Mouse (Mus musculus): ENCODE measurements around the gene Fam160a1.

Fam160a1 gene

DNA sequence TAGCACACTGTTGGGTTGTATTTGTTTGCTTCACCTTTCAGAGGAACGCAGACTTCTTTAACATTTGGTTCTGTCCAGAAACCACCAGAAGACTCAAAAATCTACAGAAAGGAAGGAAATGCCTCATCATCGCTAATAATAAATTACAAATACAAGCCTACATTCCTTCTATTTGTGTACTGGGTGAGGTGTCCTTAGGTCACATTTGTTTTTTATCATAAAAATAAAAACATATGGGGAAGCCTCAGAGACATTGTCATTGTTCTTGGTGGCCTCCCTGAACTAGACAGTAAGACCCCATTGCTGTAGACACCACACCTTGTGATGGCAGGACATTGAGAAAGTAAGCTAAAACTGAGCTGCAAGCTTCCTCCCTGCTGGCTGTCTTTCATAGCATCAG, at the start of gene Fam160a1:
TSS of gene Fam160a1 (minus strand) at position 101 of the 400 bp plus-strand sequence.
- DNase-seq: no peak

DNA sequence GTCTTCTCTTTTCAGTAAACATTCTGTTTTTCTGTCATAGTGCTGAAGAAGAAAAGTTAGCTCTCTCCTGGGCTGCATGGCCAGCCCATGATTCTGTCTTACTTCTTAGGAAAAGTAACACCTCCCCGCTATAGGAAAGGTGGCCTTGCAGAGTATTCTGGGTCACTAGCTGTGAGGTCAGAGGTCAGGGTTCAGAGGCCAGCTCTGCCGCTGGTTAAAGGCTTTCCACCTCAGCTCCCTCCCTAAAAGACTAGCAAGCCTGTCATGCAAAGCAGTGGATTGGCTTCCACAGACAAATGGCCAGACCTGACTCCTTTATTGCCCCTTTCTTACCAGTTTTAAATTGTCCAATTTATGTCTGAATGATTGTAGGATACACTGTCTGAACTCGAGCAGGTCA, 46.9 kb upstream of the Fam160a1 start:
- DNase-seq: no peak

DNA sequence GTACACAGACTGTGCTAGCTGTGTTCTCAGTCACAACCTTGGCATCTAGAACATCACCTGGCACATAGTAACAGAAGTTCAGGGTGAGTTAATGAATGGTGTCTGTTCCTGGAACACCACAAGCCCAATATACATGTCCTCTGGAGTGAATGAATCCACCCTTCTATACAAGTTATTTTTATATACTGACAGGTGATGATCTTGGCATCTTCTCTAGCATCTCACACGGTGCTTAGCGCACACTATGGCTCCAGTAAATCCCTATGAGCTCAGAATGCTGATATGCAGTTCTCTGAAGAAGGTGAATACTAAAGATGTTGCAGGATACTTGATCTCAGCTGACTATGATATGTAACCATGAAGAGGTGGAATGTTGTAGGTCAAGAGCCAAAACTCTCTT, 45.8 kb upstream of the Fam160a1 start:
- no peak for DNase-seq

DNA sequence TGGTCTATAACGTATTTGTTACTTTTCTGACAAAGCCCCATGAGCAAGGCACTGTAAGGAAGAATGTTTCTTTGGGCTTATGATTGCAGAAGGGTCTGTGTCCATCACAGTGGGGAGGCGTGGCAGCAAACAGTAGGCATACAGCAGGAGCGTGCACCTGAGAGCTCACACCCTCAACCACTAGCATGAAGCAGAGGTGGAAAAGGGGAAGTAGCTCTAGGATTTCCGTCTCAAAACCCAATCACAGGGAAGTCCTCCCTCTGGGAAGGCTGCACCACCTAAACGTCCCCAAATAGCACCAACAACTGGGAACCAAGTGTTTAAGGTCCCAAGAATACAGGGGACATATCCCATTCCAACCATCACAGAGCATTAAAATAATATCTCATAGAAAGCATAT, 43.9 kb upstream of the Fam160a1 start:
- no peak for DNase-seq

DNA sequence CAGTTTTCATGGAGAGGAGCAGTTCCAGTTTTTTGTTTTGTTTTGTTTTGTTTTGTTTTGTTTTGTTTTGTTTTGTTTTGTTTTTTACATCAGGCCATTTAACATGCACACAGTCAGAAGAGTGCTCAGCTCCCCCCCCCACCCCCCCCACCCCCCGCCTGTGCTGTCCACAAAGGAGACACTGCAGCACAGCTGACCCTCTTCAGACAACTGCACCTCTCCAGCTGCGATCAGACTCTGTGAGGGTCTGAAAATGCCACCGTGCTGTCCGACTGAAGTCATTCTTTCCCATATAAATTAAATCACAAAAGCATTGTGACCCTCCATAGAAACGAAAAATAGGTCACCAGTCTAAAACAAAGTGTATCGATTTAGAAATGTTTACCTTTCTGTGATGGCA, 42.2 kb upstream of the Fam160a1 start:
- no peak for DNase-seq

DNA sequence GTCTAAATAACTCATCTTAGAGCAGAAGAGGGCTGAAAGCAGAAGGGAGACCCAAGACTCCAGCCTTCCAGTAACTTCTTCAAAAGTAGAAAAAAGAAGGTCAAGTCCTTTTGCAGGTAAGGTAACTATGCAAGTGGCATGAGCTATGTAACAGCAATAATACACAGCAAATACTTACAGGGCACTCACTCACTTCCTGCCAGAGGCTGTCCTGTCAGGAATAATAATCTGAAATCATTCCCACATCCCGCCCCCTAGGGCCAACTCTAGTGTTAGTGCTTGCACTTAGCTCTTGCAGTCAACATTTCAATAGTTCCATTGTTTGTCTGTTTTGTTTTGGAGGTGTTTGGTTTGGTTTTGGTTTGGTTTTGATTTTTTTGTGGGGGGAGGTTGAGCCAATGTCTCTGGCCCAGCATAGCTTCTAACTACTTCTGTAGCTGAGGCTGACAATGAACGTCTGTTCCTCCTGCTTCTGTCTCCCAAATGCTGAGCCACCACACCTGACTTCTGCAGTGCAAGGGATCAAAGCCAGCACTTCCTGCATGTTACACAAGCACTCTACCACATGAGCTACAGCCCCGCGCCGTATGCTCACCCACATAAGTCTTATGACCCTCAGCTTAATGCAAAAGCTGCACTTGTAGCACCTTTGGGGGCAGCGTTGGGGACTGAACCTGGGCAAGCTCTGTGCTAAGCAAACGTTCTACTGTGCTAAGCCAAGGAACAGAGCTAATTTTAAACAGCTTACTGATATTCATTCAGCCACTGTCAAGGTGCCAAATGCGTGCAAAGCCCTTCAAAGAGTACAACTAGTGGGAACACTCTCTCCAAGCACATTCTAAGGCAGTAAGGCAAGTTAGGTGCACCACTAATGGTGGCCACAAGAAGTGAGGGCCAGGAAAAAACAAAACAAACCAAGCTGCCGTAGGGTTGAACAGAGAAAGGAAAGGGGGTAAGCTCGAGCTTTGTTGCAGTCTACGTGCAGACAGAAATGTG, 41.3 kb upstream of the Fam160a1 start:
- DNase-seq: no peak

DNA sequence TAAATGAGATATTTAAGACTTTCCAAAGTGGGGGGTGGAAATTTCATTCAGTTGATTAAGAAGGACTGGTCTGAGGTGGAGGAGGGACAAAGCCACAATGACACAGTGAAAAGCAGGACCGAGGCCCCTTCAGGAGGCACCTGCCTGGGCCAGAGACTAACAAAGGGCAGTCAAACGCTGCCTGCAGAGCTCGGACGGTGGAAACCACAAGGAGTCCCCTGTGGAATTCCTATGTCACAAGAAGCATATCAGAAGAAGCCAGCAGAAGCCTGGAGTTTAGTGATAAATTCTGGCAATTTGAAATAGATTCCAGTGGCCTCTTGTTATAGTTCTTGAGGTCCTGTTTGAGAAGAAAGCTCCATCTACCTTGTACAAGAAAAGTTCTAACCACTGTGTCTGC, 40.0 kb upstream of the Fam160a1 start:
- DNase-seq: no peak

DNA sequence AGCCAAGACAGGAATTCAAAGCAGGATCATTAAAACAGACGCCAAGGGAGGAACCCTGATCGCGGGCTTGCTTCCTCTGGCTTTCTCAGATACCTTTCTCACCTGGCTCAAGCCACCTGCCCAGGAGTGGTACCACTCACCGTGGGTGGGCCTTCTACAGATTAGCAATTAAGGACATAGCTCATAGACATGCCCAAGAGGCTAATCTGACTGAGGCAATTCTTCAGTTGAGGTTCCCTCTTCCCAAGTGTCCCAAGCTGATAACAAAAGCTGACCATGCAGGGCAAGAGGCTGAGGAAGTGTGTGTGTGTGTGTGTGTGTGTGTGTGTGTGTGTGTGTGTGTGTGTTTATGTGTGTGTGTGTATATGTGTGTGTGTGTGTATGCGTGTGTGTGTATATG, 38.9 kb upstream of the Fam160a1 start:
- no peak for DNase-seq

DNA sequence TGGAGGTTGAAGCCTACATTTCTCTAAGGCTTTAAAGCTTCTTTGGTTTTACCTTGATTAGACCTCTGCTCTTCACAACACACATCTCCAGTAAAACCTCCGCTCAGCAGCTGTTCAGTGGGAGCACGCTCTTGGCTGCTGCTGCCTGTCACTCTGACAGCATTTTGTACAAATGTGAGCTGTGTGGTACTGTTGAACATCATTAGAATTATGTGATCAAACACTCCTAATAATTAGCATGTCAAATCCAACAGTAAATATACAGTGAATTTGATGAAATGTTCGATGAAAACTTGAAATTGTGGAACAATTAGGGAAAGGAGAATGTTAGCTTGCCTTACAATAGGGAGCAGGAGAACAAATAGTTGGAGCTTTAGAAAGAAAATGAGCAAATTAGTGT, 38.0 kb upstream of the Fam160a1 start:
- DNase-seq: no peak

DNA sequence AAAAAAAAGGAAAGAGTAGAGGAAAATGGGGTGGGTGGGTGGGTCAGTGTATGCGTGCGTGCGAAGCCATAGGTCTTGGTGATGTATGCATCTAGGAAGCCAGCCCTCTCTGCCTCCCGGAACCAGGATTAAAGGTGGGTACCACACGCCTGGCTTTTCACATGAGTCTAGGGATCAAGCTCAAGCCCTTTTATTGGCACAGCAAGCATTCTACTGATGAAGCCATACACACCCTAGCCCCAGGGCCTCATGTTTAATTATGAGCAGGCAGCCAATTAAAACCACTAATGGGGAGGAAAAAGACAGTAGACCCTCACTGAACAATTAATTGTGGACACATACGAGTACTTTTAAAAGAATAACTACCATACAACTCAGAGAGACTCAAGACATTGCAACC, 37.1 kb upstream of the Fam160a1 start:
- no peak for DNase-seq

DNA sequence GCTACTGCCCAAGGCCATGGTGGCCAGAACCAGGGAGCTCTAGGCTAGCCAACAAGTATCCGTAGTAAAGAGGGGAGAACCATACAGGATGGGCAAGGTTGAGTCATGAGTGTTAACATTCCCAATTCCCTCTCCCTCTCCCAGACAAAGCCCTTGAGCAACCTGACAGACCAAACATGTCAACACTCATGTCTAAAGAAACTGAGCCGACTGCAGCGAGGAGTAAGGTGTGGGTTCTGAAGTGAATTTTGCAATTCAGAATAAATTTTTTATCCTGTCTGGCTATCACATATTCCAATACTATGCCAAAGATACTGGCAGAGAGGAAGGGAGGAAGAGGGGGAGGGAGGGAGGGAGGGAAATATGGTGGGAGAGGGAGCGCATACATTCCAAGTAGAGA, 36.6 kb upstream of the Fam160a1 start:
- no peak for DNase-seq

DNA sequence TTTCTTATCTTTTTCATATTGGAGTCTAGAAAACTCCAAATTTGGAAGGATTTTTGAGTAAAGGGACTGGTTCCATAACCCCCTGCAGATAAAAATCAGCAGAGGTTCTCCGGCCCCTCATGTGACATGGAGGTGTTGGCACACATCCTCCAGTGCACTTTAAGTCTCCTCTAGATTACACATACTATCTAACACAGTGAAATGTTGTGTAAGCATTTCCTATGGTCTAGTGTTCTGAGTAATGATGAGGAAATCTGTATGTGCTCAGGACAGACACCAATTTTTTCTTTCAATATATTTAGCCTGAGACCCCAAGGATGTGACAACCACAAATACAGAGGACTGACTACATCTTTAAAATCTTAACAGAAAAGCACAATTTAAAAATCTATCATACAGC, 33.0 kb upstream of the Fam160a1 start:
- no peak for DNase-seq

DNA sequence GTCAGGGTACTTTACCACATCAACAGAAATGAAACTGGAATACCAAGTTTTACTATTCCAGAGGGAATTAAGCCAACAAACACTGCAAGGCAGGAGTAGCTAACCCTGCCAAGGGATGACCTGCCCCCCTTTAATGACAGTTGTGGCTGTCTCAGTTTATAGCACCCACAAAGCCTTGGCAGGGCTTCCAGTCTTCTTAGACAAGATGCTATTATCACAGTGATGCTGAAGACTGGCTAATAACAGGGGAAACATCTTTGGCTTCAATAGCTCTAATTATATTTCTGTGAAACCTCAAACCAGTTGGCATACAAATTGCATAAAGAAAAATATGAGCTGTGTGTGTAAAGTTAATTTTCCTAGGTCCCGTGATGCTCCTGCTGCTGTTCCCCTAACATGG, 29.2 kb upstream of the Fam160a1 start:
- no peak for DNase-seq

DNA sequence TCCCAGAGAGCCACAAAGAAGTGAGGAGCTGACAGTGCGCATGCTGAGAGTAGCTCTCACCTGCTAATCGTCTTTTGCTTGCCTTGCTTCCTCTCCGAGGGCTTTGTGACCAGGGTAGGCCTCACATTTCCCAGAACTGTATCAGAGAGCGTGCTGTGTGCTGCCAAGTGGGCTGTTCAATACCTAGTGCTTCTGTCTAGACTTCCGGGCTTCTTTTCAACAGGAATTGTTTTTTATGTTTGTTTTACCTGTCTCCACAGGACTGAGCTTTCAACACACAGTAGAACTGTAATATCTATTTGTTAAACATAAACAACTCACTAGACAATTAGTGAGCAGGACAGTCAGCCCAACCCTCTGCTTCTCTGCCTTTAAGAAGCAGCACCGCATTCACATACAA, 28.2 kb upstream of the Fam160a1 start:
- no peak for DNase-seq

DNA sequence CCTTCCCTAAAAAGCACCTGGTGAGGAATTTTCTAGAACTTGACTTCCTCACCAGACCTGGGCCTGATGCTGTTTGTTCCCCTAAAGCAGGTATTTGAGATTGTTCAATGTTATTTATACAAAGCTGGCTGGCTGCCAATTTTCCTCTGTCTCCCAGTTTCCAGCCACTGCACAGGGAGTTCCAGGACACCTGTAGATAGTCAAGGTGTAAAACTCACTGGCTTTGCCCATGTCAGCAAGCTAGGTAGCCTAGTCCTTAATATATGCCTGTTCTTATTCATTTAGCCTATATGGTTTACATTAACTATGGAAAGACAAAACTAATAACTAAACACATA, 25.8 kb upstream of the Fam160a1 start:
- DNase-seq: no peak

DNA sequence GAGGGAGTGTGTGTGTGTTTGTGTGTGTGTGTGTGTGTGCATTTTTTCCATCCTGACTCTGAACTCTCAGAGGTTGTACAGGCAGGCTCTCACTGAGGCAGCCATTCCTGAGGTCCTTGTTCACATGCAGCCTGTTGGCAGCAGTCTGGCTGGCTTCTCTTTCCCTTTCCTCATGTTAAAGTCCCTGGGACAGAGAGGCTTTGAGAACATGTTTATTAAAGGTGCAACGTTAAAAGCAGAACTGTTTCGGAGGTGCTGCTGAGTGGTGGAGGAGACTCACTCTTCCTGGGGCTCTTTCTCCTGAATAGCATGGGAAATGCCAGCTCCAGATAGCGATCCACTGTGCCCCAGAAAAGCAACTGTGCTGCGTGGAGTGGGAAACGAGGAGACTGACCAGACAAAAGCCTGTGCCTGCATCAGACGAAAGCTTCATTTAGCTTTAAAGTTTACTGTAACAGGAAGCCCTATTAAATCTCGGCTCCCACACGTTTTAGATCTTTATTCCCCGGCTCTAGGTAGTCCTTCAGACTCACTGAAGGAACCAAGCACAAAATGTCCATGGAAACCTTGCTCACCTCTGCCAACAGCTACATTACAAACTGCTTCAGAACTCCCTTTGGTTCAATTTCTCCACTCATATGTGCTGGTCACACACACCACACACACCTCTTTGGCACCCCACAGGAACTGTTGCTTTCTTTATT, 25.2 kb upstream of the Fam160a1 start:
- DNase-seq: no peak

DNA sequence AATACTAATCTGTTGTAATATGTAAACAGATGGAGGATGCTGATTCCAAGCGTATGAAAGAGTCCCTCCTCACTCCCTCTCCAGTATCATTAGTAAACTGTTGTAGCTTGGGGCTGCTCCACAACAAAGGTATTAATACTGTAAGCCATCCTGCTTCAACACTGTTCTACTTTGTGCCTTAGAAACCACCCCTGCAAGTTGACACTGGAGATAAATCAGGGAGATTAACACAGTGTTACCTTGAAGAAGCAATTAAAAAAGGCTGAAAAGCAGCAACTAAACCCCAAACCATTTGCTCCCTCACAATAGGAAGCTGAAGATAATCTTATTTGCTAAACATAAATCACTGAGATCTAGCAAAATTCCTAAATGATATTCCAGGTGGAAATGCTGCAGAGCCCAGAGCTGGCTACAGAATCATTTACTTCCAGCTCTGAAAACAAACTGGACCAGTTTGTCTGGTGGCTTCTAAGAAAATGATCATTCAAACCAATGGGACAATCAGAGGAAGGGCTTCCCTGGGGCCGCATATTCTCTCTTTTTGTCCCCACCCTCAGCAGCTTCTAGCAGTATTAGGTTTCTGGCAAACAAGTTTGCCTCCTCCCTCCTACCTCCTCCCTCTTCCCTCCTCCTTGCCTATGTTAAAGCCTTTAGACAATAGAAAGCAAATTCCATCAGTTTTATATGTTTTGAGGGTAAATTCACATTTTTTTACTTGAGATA, 24.5 kb upstream of the Fam160a1 start:
- DNase-seq: no peak

DNA sequence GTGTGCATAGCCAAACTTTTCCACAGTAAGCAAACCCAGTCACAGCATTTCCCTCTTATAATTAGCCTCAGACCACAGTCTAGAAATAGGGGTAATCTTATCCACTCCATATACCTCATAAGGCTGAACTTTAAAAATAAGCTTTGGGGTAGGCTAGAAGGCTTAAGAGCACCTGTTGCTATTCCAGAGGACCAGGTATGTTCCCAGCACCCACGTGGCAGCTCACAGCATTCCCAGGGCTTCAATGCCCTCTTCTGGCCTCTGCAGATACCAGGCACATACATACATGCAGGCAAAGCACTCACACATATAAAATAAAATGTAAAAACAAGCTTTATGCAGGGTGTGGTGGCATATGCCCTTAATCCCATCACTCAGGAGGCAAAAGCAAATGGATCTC, 16.5 kb upstream of the Fam160a1 start:
- no peak for DNase-seq

DNA sequence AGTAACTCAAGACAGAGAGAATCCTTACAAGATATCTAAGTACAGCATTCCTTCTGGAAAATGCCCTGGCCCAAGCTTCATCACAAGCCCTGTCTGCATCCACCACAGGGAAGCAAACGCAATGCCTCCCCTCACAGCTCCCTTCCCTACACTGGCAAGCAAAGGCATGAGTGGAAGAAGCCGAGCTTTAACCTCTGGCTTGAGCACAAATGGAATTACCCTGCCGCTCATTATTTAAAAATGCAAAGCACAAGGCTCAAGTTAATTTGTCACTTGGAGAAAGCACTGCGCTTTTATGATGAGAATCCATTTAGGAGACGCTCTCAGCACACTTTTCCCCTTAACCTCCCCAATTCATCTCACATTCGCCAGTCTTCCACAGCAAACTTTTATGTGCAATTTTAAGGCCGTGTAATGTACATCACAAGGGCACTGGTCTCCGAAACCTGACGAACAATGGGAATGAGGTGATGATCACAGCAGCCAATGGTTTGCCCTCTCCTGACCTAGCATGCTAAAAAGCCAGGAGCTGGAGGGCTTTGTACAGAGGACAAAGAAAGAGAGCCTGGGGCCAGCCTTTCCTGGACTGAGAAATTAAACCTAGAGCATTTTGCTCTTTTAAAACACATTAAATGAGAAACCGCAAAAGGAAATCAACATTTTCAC, 15.5 kb upstream of the Fam160a1 start:
- no peak for DNase-seq

DNA sequence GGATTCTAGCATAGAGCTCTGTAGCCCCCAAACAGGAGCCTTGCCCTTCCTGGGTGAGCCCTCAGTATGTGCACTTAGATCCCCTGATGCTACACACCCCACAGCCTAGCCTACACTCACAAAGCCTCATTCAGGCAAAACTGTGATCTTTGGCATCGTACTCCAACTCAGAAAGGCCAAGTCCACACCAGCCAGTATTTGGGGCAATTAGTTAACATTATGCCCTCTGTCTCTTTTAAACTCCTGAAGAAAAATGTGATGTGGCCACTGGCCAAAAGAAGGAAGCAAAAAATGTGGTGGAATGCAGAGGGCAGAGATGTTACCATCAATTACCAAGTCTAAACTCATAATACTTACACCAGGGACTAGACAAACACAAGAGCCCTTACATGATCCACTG, 14.7 kb upstream of the Fam160a1 start:
- no peak for DNase-seq

DNA sequence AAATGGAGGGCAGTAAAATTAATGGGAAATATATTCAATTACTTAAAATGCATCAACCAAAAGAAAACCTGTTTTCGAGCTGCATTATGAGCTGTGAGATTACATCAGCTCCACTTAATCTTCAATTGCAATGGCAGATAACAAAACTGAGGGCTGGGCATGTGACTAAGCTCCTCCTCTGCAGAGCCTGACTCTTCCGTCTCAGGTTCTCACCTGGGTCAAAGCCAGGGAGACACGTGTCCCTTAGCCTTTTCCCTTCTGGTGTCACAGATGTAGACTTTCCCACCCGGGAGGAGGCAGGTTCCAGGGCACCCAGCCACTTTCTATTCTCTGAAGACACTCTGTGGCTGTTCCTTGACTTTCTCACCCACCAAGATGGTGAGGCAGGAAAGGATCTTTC, 12.0 kb upstream of the Fam160a1 start:
- no peak for DNase-seq

DNA sequence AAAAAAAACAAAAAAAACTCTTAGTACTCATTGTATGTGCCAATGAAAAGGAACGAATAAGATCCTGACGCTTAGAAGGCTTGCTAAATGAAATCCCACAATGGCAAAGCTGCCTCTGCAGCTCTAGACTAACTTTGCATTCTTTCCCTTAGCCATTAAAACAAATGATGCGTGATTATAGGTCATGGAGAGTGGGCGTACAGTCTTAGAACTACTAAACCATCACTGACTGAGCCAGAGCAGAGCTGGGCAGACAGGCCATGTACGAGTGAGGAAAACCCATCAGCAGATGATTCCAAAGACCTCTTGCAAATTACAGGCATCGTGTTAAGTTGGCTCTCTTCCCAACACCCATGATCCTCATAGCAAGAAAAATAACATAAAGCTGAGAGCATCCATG, 10.7 kb upstream of the Fam160a1 start:
- DNase-seq: no peak

DNA sequence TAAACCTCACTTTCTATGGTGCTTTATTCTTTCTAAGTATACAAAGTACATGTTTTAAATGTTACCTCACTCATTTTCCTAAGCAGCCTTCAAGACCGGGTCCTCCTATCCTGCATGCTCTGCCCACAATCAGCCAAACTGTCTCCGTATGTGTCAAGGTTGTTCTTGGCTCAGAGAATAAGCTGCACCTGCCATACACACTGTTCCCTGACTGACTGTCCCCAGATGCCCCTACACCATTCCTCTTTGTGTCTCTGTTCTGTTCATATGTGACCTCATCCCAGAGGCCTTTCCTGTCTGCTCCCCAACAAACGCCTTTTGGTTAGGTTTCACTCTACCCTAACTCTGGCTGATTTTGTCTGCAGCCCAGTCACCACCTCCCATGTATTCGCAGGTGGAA, 10.2 kb upstream of the Fam160a1 start:
- DNase-seq: no peak
